Comparison of ENCODE assay signal across 8 mouse cellular contexts in genomic region chr7:29818619-29819254, GRCm38 (mm10). TPM values are rescaled to one million over a fixed set of nuclear protein-coding genes. Genes with fewer than 3 reads are reported as not detected.
DNase-seq lines count a peak whose midpoint lies in the region; ATAC-seq lines count a peak whose summit lies in the region.

No protein-coding gene starts in this region.

- DNase-seq in CD4-positive, CD25-positive, alpha-beta regulatory T cell, adult 2 months (ENCODE audit: low read depth, low spot score) = peak; percentile 87
- DNase-seq in brain, embryonic 18.5 days (ENCODE audit: low read depth, low spot score) = peak; percentile 82
- peak; percentile 67 for DNase-seq in liver
- DNase-seq in monocyte, adult 2 months (ENCODE audit: low read depth in 1 of 2, low spot score in 2 of 2) = peak; percentile 19 to 24
- DNase-seq in spleen, postnatal 14 days (ENCODE audit: low spot score in 2 of 2) = peak; percentile 13 to 61

- peak overlapping the region; percentile 52 for H3K27ac ChIP-seq in heart, embryonic 12.5 days (ENCODE audit: poor library complexity, severe bottlenecking)
- H3K27ac ChIP-seq in kidney, embryonic 16.5 days (ENCODE audit: low read length) = 0 out of 2 replicates have a peak overlapping the region, but pooled peaks have one; percentile 7

- H3K9me3 ChIP-seq in erythroblast, embryonic 14.5 days (ENCODE audit: control insufficient read depth, low read length) = no peaks in the 10 kb centered on the region
- no peaks in the 10 kb centered on the region for H3K9me3 ChIP-seq in heart, embryonic 12.5 days (replicated peaks)
- H3K9me3 ChIP-seq in kidney, embryonic 16.5 days (ENCODE audit: low read length) = no peaks in the 10 kb centered on the region

- H3K4me1 ChIP-seq in erythroblast, embryonic 14.5 days (ENCODE audit: control insufficient read depth) = peaks cover 50% of the 10 kb centered on the region
- peaks cover 31% of the 10 kb centered on the region for H3K4me1 ChIP-seq in heart, embryonic 12.5 days (replicated peaks)
- peaks cover 27% of the 10 kb centered on the region for H3K4me1 ChIP-seq in kidney, embryonic 16.5 days (ENCODE audit: insufficient read depth, low read length)

- peak overlapping the region; percentile 80 for H3K9ac ChIP-seq in heart, embryonic 12.5 days
- H3K9ac ChIP-seq in kidney, embryonic 16.5 days (replicated peaks; ENCODE audit: low read length) = peak overlapping the region; percentile 58

- peak overlapping the region; percentile 70 for H3K4me3 ChIP-seq in erythroblast, embryonic 14.5 days (replicated peaks)
- peak overlapping the region; percentile 68 for H3K4me3 ChIP-seq in heart, embryonic 12.5 days
- H3K4me3 ChIP-seq in kidney, embryonic 16.5 days (ENCODE audit: low read length) = peak overlapping the region; percentile 57

- peak overlapping the region; percentile 79 for H3K4me2 ChIP-seq in heart, embryonic 12.5 days
- peak overlapping the region; percentile 70 for H3K4me2 ChIP-seq in kidney, embryonic 16.5 days (replicated peaks; ENCODE audit: low read depth, low read length)

- no peaks in the 10 kb centered on the region for H3K27me3 ChIP-seq in erythroblast, embryonic 14.5 days (ENCODE audit: control insufficient read depth)
- no peaks in the 10 kb centered on the region for H3K27me3 ChIP-seq in heart, embryonic 12.5 days (replicated peaks)
- no peaks in the 10 kb centered on the region for H3K27me3 ChIP-seq in kidney, embryonic 16.5 days (ENCODE audit: insufficient read depth, low read length)

- peak; percentile 72 for ATAC-seq in heart, embryonic 12.5 days (ENCODE audit: insufficient number of reproducible peaks, low FRiP score)
- peak; percentile 72; the same call in 1 of the 2 replicates for ATAC-seq in kidney, embryonic 16.5 days (ENCODE audit: low FRiP score, low TSS enrichment)

- H3K36me3 ChIP-seq in erythroblast, embryonic 14.5 days (ENCODE audit: control insufficient read depth) = peaks cover 26% of the 10 kb centered on the region
- peaks cover 37% of the 10 kb centered on the region for H3K36me3 ChIP-seq in heart, embryonic 12.5 days
- H3K36me3 ChIP-seq in kidney, embryonic 16.5 days (ENCODE audit: insufficient read depth, low read length) = peaks cover 19% of the 10 kb centered on the region; the same call in 1 of the 2 replicates

- 2% methylated on average over 12 of the region's 12 CpGs for WGBS in heart, embryonic 12.5 days
- WGBS in kidney, embryonic 16.5 days = 3% methylated on average over 12 of the region's 12 CpGs

RNA-seq across cellular contexts. Expression of gene Zfp790, which starts 2.8 kb away (rescaled TPM):
- polyA plus RNA-seq in erythroblast, embryonic 14.5 days (2012) = 0.01 and 0.04 TPM in 2 replicates
- polyA plus RNA-seq in heart, embryonic 12.5 days (2016; fragmentation: Nextera tagmentation; extraction: Ambion mirVana) = 10.9 and 11.4 TPM in 2 replicates
- 15.1 and 15.8 TPM in 2 replicates for polyA plus RNA-seq in kidney, embryonic 16.5 days (2015; fragmentation: Nextera tagmentation; extraction: Ambion mirVana)

RNA-seq across cellular contexts. Expression of gene Zfp940, which starts 34.7 kb away (rescaled TPM):
- polyA plus RNA-seq in erythroblast, embryonic 14.5 days (2012) = not detected in 2 replicates
- 2.7 and 3.0 TPM in 2 replicates for polyA plus RNA-seq in heart, embryonic 12.5 days (2016; fragmentation: Nextera tagmentation; extraction: Ambion mirVana)
- 6.0 and 6.4 TPM in 2 replicates for polyA plus RNA-seq in kidney, embryonic 16.5 days (2015; fragmentation: Nextera tagmentation; extraction: Ambion mirVana)

RNA-seq across cellular contexts. Expression of gene Zfp30, which starts 34.9 kb away (rescaled TPM):
- polyA plus RNA-seq in erythroblast, embryonic 14.5 days (2012) = 0.01 TPM in 2 replicates
- polyA plus RNA-seq in heart, embryonic 12.5 days (2016; fragmentation: Nextera tagmentation; extraction: Ambion mirVana) = 4.4 and 4.5 TPM in 2 replicates
- 7.7 and 8.1 TPM in 2 replicates for polyA plus RNA-seq in kidney, embryonic 16.5 days (2015; fragmentation: Nextera tagmentation; extraction: Ambion mirVana)

RNA-seq across cellular contexts. Expression of gene Zfp420, which starts 41.0 kb away (rescaled TPM):
- polyA plus RNA-seq in erythroblast, embryonic 14.5 days (2012) = not detected in 2 replicates
- 4.4 and 4.6 TPM in 2 replicates for polyA plus RNA-seq in heart, embryonic 12.5 days (2016; fragmentation: Nextera tagmentation; extraction: Ambion mirVana)
- 8.0 and 9.3 TPM in 2 replicates for polyA plus RNA-seq in kidney, embryonic 16.5 days (2015; fragmentation: Nextera tagmentation; extraction: Ambion mirVana)

RNA-seq across cellular contexts. Expression of gene Zfp84, which starts 50.4 kb away (rescaled TPM):
- 0.04 and 0.08 TPM in 2 replicates for polyA plus RNA-seq in erythroblast, embryonic 14.5 days (2012)
- polyA plus RNA-seq in heart, embryonic 12.5 days (2016; fragmentation: Nextera tagmentation; extraction: Ambion mirVana) = 10.5 and 10.6 TPM in 2 replicates
- 15.3 and 17.4 TPM in 2 replicates for polyA plus RNA-seq in kidney, embryonic 16.5 days (2015; fragmentation: Nextera tagmentation; extraction: Ambion mirVana)

Comparison
In these comparisons a context has a peak if more than half of its experiments do, and no peak if none do; other contexts are left out.
1. Peak in every context shown above with its lines: DNase-seq, ATAC-seq, H3K4me3 ChIP-seq and H3K27ac ChIP-seq.
2. DNase-seq: peak in every context shown above with its lines; median percentile 87 in CD4-positive, CD25-positive, alpha-beta regulatory T cell, adult 2 months; 82 in brain, embryonic 18.5 days; 67 in liver; 37 in spleen, postnatal 14 days; 22 in monocyte, adult 2 months.
3. RNA of gene Zfp790, which starts 2.8 kb away (polyA plus RNA-seq): 15.1 to 15.8 TPM in kidney, embryonic 16.5 days and 10.9 to 11.4 TPM in heart, embryonic 12.5 days; 0.01 to 0.04 TPM in erythroblast, embryonic 14.5 days; every median in the first group is over 10 times any median in the second.